Mouse (Mus musculus) lung, adult 2 months (tissue): ENCODE results near the gene Dpysl4.

ENCODE experiments used
- CTCF ChIP-seq: fragments of 200-500 bp; IDR thresholded peaks from 2 replicates; pipeline ENCODE4 v1.5.1; 2011; ENCODE audit warnings: mild to moderate bottlenecking, low read length, control low read depth; ENCODE audit not compliant: insufficient read depth
- POLR2A ChIP-seq: fragments of 200-500 bp; IDR thresholded peaks from 2 replicates; pipeline ENCODE4 v1.6.1; 2011; ENCODE audit warnings: low read depth, mild to moderate bottlenecking, control low read depth, low read length, borderline replicate concordance; ENCODE audit errors: extremely low read depth

DNA sequence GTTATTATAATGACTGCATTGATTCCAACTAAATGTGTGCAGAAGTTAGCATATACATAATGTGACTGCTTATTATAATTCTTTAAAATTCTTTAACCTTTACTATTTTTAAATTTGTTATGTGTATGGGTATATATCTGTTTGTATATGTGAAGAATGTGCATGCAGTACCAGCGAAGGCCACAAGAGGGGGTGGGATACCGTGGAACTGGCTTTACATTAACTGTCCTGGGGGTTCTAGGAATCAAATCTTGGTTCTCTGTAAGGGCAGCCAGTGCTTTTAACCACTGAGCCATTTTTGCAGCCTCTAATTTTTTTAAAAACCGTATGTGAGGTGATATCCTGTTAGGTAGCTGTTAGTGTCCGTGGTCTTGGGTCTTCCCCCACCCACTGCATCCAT, 5.1 kb upstream of the Dpysl4 start:
- TF ChIP-seq CTCF (no peak), POLR2A (no peak)
